Mouse (Mus musculus) adrenal gland, adult 2 months (tissue): ENCODE data around the gene Slc22a18. TPM values are rescaled to one million over a fixed set of nuclear protein-coding genes. Genes with fewer than 3 reads are reported as not detected.
"Not testable (repeated sequence)": the region's sequence is repeated elsewhere in the genome, so short reads cannot be mapped to it uniquely, and the experiment has no call there.

Experiments
- DNase-seq: peaks from one replicate; pipeline ENCODE4 v3.0.0; 2021
- polyA plus RNA-seq: library from polyadenylated mRNA; depleted of rRNA; stranded (reverse); fragments of >200 nt; gene quantifications from 2 replicates; pipeline ENCODE4 v1.2.3, GENCODE M21; 2012
- total RNA-seq, 2 experiments: library from RNA; stranded (reverse); gene quantifications; 2 replicates each; pipeline ENCODE4 v1.2.3; 2021

Gene Slc22a18
- total and polyA plus RNA-seq, 3 experiments = 1.5 to 17.5 (median 4.1) TPM

DNA sequence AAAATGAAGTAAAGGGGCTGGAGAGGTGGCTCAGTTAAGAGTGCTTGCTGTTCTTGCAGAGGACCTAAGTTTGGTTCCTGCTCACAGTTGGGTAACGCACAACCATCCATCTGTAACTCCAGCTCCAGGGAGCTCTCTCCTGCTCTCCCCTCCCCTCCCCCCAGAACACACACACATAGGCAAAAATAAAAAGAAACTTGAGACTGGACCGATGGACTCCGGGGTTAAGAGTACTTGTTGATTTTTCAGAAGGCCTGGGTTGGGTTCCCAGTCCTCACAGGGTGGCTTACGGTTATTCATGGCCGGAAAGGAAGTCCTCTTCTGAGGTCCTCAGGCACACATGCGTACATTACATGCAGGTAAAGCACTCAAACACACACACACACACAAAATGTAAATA lies 30.4 kb downstream of the Slc22a18 start:
- no peak for DNase-seq

DNA sequence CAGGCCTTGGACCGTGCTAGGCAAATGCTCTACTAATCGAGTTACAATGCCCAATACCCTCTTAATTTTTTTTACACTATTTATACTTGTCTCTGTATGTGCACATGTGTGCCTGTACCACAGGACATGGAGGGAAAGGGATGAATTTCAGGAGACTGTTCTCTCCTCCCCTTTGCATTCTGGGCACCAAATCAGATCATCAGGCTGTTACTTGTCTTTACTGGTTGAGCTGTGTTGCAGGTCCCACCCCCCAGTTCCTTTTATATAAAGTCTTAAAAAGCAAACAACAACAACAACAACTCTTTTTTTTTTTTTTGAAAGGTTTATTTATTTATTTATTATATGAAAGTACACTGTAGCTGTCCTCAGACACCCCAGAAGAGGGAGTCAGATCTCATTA lies 31.9 kb downstream of the Slc22a18 start:
- DNase-seq = no peak

DNA sequence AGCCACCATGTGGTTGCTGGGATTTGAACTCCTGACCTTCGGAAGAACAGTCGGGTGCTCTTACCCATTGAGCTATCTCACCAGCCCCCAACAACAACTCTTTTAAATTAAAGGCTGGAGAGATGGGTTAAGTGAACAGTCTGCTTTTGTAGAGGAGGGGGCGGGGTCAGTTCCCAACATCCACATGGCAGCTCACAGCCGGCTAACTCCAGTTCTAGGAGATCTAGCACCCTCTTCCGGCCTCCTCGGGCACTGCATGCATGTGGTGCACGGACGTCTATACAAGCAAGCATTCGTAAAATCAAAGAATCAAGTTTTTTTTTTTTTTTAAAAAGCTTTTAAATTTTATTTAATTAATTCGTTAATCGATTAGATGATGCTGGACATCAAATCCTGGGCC lies 32.3 kb downstream of the Slc22a18 start:
- peak; percentile 81 for DNase-seq

DNA sequence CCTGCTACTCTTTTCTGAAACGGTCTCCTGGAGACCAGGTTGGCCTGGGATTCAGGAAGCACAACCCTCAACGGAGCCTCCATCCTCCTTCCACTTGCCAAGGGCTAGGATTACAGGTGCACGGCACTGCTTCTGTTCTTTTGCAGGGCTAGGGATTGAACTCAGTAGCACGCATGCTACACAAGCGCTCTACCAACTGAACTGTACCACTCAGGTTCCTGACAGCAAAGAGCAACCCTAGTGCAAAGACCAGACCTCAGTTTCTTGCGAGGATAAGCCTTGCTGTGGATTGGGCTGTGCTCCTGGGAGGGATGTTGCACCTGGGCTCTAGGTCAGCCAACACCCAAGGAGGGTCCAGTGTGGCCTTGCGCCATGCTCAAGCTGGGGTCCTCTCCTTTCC lies 32.7 kb downstream of the Slc22a18 start:
- DNase-seq = no peak

DNA sequence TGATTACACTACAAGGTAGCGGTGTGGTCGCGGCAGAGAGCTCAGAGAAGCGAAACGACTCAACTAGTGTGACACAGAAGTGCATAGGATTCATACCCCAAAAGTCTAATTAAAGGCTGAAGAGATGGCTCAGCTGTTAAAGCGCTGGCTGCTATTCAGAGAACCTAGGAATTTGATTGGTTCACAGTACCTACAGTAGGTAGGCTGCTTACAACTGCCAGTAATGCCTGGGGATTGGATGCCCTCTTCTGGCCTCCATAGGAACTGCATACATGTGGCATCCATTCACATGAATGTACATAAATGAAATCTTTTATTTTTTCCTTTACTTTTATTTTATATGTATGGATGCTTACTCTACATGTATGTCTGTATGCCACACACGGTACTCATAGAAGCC lies 33.1 kb downstream of the Slc22a18 start:
- DNase-seq = peak; percentile 56

DNA sequence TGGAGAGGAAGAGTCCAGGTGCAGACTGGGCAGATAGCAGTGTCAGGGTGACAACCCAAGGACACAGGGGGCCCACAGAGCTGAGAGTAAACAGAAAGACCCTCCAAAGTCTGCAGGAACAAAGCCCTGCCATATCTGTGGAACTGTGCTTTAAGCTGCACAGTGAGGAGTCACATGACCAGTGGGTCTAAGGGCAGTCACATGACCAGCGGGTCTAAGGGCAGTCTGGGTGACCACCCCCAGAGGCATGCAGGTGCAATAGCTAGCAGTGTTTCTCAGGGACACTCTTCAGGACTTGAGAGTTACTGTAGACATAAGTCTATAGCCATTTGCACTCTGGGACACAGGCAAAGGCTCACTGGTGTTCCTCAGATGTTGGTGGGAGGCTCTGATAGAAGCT lies 36.0 kb downstream of the Slc22a18 start:
- no peak for DNase-seq

DNA sequence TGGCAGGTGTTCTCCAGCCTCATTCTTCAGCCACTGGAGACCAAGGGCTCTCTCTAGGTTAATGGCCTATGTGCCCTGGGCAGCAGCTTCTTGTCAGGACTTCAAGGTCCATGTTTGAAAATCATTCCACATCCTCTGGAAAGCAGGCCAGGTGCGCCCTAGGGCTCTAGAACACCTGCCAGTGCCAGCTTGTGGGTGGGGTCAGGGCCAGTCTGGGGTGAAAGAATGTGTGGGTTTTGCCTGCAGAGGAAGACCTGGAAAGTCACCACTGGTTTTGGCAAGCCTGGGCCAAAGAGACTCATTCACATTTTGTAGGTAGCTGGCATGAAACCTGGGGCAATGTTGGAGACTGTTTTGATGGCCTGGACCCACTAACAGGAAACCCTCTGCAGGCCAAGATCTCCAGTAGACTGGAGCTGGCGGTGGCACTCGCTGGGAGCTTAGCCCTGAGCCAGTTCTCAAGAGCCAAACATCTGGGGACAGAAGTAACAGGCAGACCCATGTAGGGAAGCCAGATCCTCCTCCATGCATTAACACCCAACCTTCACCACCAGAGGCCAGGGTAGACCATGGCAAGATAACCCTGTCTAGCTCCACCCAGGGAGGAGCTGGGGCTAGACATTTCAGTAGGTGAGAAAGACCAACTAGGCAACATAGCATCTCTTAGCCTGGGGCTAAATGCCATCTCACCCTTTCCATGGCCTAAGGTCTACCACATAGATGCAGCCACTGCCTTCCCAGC lies 37.2 kb downstream of the Slc22a18 start:
- no peak for DNase-seq

DNA sequence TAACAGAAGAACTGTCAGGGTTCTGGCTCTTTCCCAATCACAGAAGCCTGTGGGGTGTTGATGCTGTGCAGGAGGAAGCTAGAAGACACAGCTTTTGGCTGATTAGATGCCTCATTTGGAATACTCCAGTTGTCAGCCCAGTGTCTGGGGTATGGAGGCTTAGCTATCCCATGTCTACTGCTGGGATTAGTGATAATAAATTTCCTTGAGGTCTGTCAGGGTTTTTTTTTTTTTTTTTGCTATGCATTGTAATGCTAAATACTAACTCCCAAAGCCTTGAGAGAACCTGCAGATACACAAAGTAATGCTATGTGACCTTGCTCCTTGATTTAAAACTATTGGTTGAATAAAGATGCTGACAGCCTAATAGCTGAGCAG lies 37.8 kb downstream of the Slc22a18 start:
- no peak for DNase-seq

DNA sequence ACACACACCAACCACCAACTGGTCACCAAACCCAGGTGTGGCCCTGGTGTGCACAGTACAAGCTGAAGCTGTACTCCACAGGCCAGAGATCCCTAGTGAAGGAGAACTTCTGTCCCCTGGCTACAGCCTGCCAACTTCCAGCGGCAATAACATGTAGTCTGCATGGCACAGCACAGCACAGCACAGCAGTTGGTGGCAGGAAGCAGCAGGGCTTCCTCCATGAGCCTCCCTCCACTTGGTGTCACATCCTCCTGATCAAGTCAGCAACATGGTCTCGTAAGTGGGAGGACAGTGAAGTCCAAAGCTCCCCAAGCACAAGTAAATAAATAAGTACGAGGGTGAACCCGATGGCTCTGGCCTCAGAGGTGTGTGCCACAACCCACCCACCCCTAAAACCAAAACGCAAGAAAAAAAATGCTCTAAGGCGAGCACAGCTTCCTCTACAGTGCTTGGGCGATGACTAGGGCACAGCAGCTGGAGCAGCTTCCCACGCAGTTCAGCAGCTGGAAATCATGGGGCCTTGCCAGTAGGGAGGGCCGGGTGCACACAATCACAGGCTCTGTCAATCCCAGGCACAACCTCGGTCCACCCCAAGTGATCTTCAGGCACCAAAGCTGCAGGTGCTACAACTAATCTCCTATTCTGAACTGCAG lies 40.4 kb downstream of the Slc22a18 start:
- no peak for DNase-seq

DNA sequence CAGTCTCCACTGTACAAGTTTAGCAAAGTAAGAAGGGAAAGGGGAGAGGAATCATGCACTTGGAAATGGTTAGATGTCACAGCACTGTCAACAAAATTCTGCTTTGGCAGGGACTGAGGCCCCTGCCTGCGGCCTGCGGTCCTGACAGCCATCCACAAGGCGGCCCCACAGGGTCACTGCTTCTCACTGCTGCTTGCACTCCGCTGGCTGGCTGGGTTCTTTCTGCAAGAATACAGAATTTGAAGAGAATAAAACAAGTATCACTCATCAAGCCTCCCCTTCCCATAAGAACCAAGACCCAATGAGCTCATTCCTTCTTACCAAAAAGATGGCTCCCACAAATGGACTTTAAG lies 40.9 kb downstream of the Slc22a18 start:
- DNase-seq = no peak

DNA sequence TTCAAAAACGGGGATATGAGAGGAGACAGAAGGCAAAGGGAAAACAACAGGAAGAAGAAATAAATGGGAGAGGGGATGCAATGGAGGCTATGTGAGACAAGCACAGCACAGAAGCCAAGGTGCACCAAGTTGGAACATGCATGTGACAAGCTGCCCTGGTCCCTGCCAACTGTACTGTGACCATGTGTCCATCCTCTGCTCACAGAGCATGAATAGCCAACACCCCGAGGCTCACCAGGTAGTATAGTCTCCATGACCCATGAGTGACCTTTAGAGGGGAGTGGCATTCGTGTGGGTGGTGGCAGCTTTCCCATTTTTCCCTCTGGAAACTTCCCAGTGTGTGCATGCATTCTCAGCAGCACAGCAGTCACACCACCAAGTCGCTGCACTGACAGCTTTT lies 45.8 kb downstream of the Slc22a18 start:
- no peak for DNase-seq

DNA sequence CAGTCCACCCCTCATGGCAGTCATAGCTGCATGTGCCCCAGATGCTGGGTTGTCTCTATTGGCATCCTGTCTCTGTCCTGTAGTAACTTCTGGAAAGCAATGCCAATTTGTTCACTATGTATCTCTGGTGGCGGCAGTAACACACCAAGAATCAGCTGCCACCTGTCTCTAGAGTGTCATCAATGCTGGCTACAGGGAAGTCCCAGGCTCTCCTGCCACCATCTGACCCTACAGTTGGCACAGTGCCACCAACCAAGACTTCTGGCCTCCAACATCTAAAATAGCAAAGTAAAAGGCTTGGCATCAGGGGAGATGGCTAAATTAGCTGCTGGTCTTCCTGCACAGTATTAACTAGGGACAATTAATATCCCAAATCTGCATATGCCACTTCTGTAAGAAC lies 58.9 kb downstream of the Slc22a18 start:
- no peak for DNase-seq

DNA sequence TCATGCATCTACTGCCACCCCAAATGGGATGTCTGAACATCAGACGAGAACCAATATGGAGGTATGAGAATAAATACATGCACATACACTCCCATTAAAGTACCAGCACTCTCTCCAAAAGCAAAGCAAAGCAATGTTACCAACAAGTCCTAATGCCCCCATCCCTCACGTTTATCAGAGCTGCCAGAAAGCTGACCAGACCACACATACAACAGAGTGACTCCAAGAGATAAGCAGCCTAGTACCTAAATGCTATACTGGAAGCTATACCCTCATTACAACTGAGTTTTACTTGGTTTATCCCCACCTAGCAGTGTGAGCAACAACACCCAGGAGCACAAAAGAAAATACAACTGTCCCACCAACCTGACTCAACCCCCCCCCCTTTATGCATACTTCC lies 59.7 kb downstream of the Slc22a18 start:
- DNase-seq = no peak

DNA sequence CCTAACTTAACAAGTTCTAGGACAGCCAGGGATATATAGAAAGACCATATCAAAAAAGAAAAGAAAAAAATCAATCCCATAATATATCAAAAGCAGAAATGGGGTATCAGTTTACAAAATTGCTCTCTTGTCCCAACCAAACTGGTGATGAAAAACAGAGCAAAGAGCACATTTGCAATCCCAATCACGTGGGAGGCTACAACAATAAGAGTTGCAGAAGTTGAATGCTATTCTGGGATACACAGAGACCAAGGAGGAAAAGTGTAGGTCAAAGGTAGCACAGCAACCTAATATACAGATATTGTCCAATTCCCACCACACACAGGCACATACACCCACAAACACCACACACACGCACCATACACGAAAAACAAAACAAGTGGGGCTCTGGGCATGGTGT lies 62.7 kb downstream of the Slc22a18 start:
- no peak for DNase-seq

DNA sequence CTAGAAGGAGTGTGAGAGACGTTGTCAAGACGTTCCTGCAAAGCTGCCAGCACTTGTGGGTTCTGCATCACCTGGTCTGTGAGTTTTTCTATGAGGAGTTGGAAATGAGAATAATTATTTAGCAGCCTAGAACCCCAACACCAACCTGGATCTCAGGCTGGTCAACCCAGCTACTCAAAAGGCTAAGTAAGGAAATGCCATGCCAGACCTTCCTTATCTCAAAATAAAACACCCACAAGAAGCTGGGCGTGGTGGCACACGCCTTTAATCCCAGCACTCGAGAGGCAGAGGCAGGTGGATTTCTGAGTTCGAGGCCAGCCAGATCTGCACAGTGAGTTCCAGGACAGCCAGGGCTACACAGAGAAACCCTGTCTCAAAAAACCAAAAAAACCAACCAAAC lies 64.7 kb downstream of the Slc22a18 start:
- not testable (repeated sequence) for DNase-seq

DNA sequence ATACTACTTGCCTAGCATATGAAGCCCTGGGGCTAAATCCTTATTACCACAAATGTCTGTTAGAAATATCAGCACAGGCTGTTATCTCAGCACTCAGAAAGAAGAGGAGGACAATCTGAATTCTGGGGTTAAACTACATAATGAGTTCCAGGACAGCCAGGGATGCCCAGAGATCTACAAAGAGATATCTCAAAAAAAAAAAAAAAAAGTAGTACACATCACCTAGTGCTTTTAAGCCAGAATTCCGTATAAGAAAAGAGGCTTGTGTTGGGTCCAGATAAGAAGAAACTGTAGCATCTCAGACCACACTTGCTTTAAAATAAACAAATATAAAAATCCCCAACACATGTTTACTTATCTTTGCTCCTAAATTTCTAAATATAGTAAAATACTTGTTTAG lies 65.1 kb downstream of the Slc22a18 start:
- no peak for DNase-seq

DNA sequence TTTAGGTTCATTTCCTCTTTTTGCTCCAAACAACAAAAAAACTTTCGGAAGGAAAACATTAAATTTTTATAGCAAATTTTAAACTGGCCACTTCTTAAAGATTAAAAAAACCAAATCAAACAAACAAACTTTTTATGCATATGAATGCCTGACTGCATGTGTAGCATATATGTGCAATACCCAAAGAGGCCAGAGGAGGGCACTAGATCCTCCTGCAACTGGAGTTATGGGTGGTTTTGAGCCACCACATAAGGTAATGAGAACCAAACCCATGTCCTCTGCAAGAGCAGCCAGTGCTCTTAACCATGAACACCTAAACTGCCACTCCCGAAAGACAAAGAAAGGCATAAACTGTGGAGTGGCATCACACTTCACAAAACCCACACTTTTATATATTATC lies 70.8 kb downstream of the Slc22a18 start:
- no peak for DNase-seq

DNA sequence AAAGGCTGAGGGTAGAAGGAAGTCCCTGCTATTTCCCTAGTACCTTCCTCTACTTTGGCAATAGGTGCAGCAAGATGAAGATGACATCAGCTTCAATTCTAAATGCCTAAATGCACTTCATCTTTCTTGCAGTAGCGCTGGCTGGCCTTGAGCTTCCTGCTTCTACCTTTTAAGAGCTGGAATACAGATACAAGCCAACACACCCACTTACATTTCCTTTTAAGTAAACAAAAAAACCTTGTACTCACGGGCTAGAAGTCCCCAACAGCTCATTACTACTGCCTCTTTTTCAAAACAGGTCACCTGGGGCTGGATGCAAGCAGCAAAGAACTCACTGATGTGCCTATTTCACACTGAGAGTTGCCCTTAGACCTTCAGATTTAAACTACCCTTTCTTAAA lies 73.0 kb downstream of the Slc22a18 start:
- DNase-seq = peak; percentile 11

DNA sequence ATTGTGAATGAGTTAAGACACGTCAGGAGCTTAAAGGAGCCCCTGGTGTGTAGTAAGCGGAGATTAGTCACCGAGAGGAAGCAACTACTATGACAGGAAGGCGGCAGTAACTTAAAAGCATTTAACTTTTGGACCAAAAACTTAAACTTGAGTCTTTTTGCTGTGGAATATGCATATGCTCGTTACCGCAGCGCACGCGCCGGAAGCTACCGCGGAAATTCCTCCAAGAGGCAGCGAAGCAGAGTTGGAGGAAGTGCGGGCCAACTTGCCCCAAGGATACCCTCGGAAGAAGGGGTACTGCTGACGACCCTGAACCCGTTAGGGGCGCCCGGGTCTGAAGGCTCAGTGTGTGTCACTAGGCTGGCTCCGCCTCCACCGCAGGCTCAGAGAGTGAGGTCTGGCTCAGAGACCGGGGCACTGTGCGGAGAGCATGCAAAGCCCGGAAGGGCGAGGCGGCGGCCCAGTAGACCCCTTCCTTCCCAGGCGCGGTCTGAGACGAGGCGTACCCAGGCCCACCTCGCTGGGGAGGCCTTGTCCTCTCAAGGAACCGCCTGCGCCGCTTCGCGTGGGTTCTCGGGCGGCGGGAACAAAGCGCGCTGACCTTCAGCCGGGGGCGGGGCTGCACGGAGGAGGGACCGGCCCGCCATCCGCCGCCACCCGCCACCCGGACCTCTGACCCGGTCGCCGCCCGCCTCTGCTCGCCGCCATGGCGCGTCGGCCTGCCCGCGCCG lies 74.9 kb downstream of the Slc22a18 start:
- DNase-seq = no peak
